8 mouse cellular contexts compared by ENCODE assay signal in genomic region chr12:111159659-111160428, GRCm38 (mm10). TPM values are rescaled to one million over a fixed set of nuclear protein-coding genes. Genes with fewer than 3 reads are reported as not detected.
DNase-seq lines count a peak whose midpoint lies in the region; ATAC-seq and TF ChIP-seq lines count a peak whose summit lies in the region.

No protein-coding gene starts in this region.

- no peaks in the 10 kb centered on the region; the same call in 1 of the 2 replicates for H3K36me3 ChIP-seq in erythroblast, embryonic 14.5 days (ENCODE audit: control insufficient read depth)
- H3K36me3 ChIP-seq in G1E (replicated peaks) = no peaks in the 10 kb centered on the region
- no peaks in the 10 kb centered on the region for H3K36me3 ChIP-seq in intestine, embryonic 16.5 days (ENCODE audit: control insufficient read depth, insufficient read depth, low read length)
- H3K36me3 ChIP-seq in forebrain, embryonic 12.5 days (replicated peaks) = no peaks in the 10 kb centered on the region
- no peaks in the 10 kb centered on the region for H3K36me3 ChIP-seq in hindbrain, embryonic 14.5 days (replicated peaks; ENCODE audit: control insufficient read depth, insufficient read depth)

- ATAC-seq in erythroblast, adult 5-6 weeks (replicated peaks; ENCODE audit: low FRiP score, poor library complexity, severe bottlenecking) = no peak
- ATAC-seq in G1E (ENCODE audit: extremely low read depth, insufficient number of reproducible peaks, low FRiP score, poor library complexity, severe bottlenecking) = peak; percentile 8; the same call in 1 of the 2 replicates
- ATAC-seq in intestine, embryonic 16.5 days = peak; percentile 31; the same call in 1 of the 2 replicates
- ATAC-seq in forebrain, embryonic 12.5 days (ENCODE audit: low FRiP score) = no peak
- ATAC-seq in hindbrain, embryonic 14.5 days (ENCODE audit: low FRiP score) = no peak

- no peak for TF ChIP-seq CTCF in G1E (IDR thresholded peaks at IDR 0.05; ENCODE audit: low read depth, low read length)

- H3K27me3 ChIP-seq in erythroblast, embryonic 14.5 days (ENCODE audit: control insufficient read depth) = peaks cover 5% of the 10 kb centered on the region
- H3K27me3 ChIP-seq in G1E (ENCODE audit: insufficient read depth, low read length) = peaks cover 36% of the 10 kb centered on the region
- no peaks in the 10 kb centered on the region; the same call in 1 of the 2 replicates for H3K27me3 ChIP-seq in intestine, embryonic 16.5 days (replicated peaks; ENCODE audit: control insufficient read depth, insufficient read depth, low read length)
- H3K27me3 ChIP-seq in forebrain, embryonic 12.5 days = no peaks in the 10 kb centered on the region
- no peaks in the 10 kb centered on the region for H3K27me3 ChIP-seq in hindbrain, embryonic 14.5 days (ENCODE audit: control insufficient read depth, insufficient read depth, low read length)

- DNase-seq in G1E (ENCODE audit: low spot score) = no peak
- peak; percentile 89 for DNase-seq in naive thymus-derived CD4-positive, alpha-beta T cell, adult 2 months (ENCODE audit: low read depth)
- no peak for DNase-seq in cerebellum, postnatal 25 days
- no peak for DNase-seq in hindbrain, embryonic 14.5 days (ENCODE audit: low spot score)

- 35% methylated on average over 12 of the region's 12 CpGs for WGBS in intestine, embryonic 16.5 days
- 80% methylated on average over 12 of the region's 12 CpGs for WGBS in forebrain, embryonic 12.5 days
- 70% methylated on average over 12 of the region's 12 CpGs for WGBS in hindbrain, embryonic 14.5 days

- H3K4me1 ChIP-seq in erythroblast, embryonic 14.5 days (ENCODE audit: control insufficient read depth) = peaks cover 50% of the 10 kb centered on the region
- H3K4me1 ChIP-seq in G1E (ENCODE audit: insufficient read depth, low read depth, low read length) = no peaks in the 10 kb centered on the region
- peaks cover 23% of the 10 kb centered on the region for H3K4me1 ChIP-seq in intestine, embryonic 16.5 days (ENCODE audit: control insufficient read depth, insufficient read depth, low read length)
- H3K4me1 ChIP-seq in forebrain, embryonic 12.5 days = peaks cover 29% of the 10 kb centered on the region
- peaks cover 29% of the 10 kb centered on the region for H3K4me1 ChIP-seq in hindbrain, embryonic 14.5 days (replicated peaks; ENCODE audit: control insufficient read depth, insufficient read depth, low read length)

- H3K9me3 ChIP-seq in erythroblast, embryonic 14.5 days (ENCODE audit: control insufficient read depth, low read length) = peaks cover 3% of the 10 kb centered on the region; the same call in 1 of the 2 replicates
- H3K9me3 ChIP-seq in G1E (replicated peaks) = no peaks in the 10 kb centered on the region
- H3K9me3 ChIP-seq in intestine, embryonic 16.5 days (ENCODE audit: control insufficient read depth, low read length) = no peaks in the 10 kb centered on the region
- H3K9me3 ChIP-seq in forebrain, embryonic 12.5 days = no peaks in the 10 kb centered on the region
- H3K9me3 ChIP-seq in hindbrain, embryonic 14.5 days (ENCODE audit: control insufficient read depth, low read length) = no peaks in the 10 kb centered on the region

- H3K4me3 ChIP-seq in erythroblast, embryonic 14.5 days (replicated peaks) = peak overlapping the region; percentile 42
- H3K4me3 ChIP-seq in G1E (ENCODE audit: low read depth, low read length) = no peak overlapping the region
- H3K4me3 ChIP-seq in intestine, embryonic 16.5 days (ENCODE audit: low read length) = no peak overlapping the region
- no peak overlapping the region for H3K4me3 ChIP-seq in forebrain, embryonic 12.5 days (replicated peaks)
- no peak overlapping the region for H3K4me3 ChIP-seq in hindbrain, embryonic 14.5 days (replicated peaks; ENCODE audit: low read length)

- 0 out of 2 replicates have a peak overlapping the region, but pooled peaks have one; percentile 8 for H3K27ac ChIP-seq in intestine, embryonic 16.5 days (ENCODE audit: low read length)
- no peak overlapping the region for H3K27ac ChIP-seq in forebrain, embryonic 12.5 days
- no peak overlapping the region for H3K27ac ChIP-seq in hindbrain, embryonic 14.5 days

- no peak overlapping the region; the same call in 1 of the 2 replicates for H3K4me2 ChIP-seq in intestine, embryonic 16.5 days (ENCODE audit: low read depth, low read length)
- no peak overlapping the region for H3K4me2 ChIP-seq in forebrain, embryonic 12.5 days
- H3K4me2 ChIP-seq in hindbrain, embryonic 14.5 days (replicated peaks) = no peak overlapping the region

- H3K9ac ChIP-seq in intestine, embryonic 16.5 days (ENCODE audit: low read depth, low read length) = no peak overlapping the region
- H3K9ac ChIP-seq in forebrain, embryonic 12.5 days = no peak overlapping the region
- no peak overlapping the region for H3K9ac ChIP-seq in hindbrain, embryonic 14.5 days

RNA-seq across cellular contexts. Expression of gene Traf3, which starts 6.3 kb away (rescaled TPM):
- 0.12 and 0.22 TPM in 2 replicates for polyA plus RNA-seq in erythroblast, embryonic 14.5 days (2012)
- total RNA-seq in erythroblast, adult 5-6 weeks (2015; ENCODE audit: low replicate concordance) = 3.1 and 3.3 TPM in 2 replicates
- total RNA-seq in erythroblast, adult 5-6 weeks (2017; ENCODE audit: low replicate concordance) = 2.6 and 4.3 TPM in 2 replicates
- total RNA-seq in G1E (2014; fragmentation: Nextera tagmentation) = not detected in 2 replicates
- 0.16 and 0.35 TPM in 2 replicates for total RNA-seq in G1E (2017)
- not detected in 2 replicates for polyA plus RNA-seq in G1E (2012)
- 4.0 TPM in 2 replicates for polyA plus RNA-seq in intestine, embryonic 16.5 days (2015; fragmentation: Nextera tagmentation; extraction: Ambion mirVana)
- polyA plus RNA-seq in forebrain, embryonic 12.5 days (2016; fragmentation: Nextera tagmentation; extraction: Ambion mirVana) = 25.4 and 25.5 TPM in 2 replicates
- polyA plus RNA-seq in hindbrain, embryonic 14.5 days (2014; fragmentation: Nextera tagmentation; extraction: Ambion mirVana) = 20.9 and 22.5 TPM in 2 replicates

RNA-seq across cellular contexts. Expression of gene 4930595D18Rik, which starts 24.4 kb away (rescaled TPM):
- polyA plus RNA-seq in erythroblast, embryonic 14.5 days (2012) = not detected in 2 replicates
- total RNA-seq in erythroblast, adult 5-6 weeks (2015; ENCODE audit: low replicate concordance) = not detected in 2 replicates
- not detected in 2 replicates for total RNA-seq in erythroblast, adult 5-6 weeks (2017; ENCODE audit: low replicate concordance)
- total RNA-seq in G1E (2014; fragmentation: Nextera tagmentation) = not detected in 2 replicates
- 0.16 TPM in 1 of 2 replicates, not detected in the other for total RNA-seq in G1E (2017)
- not detected in 2 replicates for polyA plus RNA-seq in G1E (2012)
- not detected in 2 replicates for polyA plus RNA-seq in intestine, embryonic 16.5 days (2015; fragmentation: Nextera tagmentation; extraction: Ambion mirVana)
- not detected in 2 replicates for polyA plus RNA-seq in forebrain, embryonic 12.5 days (2016; fragmentation: Nextera tagmentation; extraction: Ambion mirVana)
- not detected in 2 replicates for polyA plus RNA-seq in hindbrain, embryonic 14.5 days (2014; fragmentation: Nextera tagmentation; extraction: Ambion mirVana)

Comparison
In these comparisons a context has a peak if more than half of its experiments do, and no peak if none do; other contexts are left out.
1. ATAC-seq: peak in G1E (single experiment) and intestine, embryonic 16.5 days (single experiment); none in erythroblast, adult 5-6 weeks (single experiment), forebrain, embryonic 12.5 days (single experiment) and hindbrain, embryonic 14.5 days (single experiment).